Mouse (Mus musculus): ENCODE results near the gene Edil3.

DNA sequence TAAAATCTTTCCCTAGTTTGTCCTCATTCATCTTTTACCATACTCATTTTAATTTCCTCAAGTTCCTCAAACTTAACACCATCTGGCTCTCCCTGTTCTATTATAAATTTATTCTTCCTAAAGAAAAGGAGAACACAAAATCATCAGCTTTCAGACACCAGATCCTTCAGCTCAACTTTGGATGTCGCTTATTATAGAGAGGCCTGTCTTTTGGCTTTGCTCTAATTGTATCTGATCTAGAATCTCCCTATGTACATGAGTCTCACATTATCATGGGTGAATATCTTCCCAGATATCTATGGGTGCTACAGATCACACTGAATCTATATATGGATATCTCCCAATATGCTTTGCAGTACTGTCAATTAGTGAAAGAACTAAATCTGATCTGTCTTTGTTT, 367.8 kb downstream of the Edil3 start:
- TF ChIP-seq CTCF (IDR thresholded peaks at IDR 0.05; ENCODE audit: low read depth, low read length) (no peak), POLR2A (IDR thresholded peaks at IDR 0.05; ENCODE audit: borderline replicate concordance, low read depth, low read length) (no peak)
